Mouse (Mus musculus) spleen, adult 2 months (tissue): ENCODE results near the gene Zcwpw1.

Experiments used
- CTCF ChIP-seq: fragments of 200-500 bp; IDR thresholded peaks from 2 replicates; pipeline ENCODE4 v1.5.1; 2011; ENCODE audit warnings: mild to moderate bottlenecking, inconsistent platforms; ENCODE audit not compliant: insufficient read depth, insufficient read length, insufficient replicate concordance; ENCODE audit errors: extremely low read depth
- POLR2A ChIP-seq: fragments of 200-500 bp; IDR thresholded peaks from 2 replicates; pipeline ENCODE4 v1.6.1; 2011; ENCODE audit warnings: low read depth, low read length, inconsistent platforms

DNA sequence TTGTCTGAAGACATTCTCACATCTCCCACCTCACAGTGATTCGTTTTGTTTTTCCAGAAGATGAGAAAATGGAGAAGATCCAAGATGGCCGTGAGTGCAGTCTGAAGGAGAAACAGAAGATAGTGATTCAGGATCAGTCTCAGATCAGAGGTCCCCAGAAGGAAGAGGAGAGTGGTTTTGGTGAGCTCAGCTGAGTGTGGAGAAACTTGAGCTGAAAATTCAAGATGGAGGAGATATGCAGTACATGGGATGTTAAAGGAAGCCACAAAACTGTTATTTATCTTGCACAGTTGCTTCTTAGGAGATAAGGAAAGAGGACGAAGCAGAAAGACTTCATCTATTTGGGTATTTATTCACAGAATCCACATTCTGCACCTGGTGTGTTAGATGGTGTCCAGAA is 13.3 kb downstream of the Zcwpw1 start:
- TF ChIP-seq POLR2A (no peak), CTCF (no peak)
